Mouse (Mus musculus) layer of hippocampus, adult 9-10 months (tissue): ENCODE data around the gene Osm.

Source experiments
- DNase-seq: peaks from one replicate; pipeline ENCODE4 v3.0.0; 2022; ENCODE audit warnings: low spot score

Osm gene

GRCm38 (mm10) chr11:4235665-4236545 lies at the start of gene Osm:
Gene Osm, plus strand, starts transcription at chr11:4236420.
- no peak for DNase-seq

GRCm38 (mm10) chr11:4186486-4187317 lies 49.5 kb upstream of the Osm start, which contains the start of gene Tbc1d10a:
Gene Tbc1d10a, plus strand, starts transcription at chr11:4186789.
- peak; percentile 90 for DNase-seq

DNA sequence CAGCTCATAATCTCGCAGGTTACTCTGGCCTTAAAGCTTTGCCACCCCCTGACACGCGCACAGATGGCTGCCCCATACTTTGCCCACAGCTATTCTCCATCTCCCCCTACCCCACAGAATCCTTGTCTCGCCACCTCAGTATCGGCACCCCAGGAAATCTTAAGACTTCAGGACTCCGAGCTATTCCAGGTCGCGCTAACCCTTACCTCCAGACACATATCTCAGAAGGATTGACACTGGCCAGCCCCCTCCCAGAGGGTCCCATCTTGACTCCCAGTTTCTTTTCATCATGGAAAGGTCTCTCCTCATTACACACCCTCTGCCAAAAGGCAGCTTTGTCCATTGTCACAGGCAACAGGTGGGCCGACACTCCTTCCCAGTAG lies 48.9 kb upstream of the Osm start:
- DNase-seq, result no peak

- DNase-seq, result no peak
These were observed 47.0 kb upstream of the Osm start for GRCm38 (mm10) chr11:4189182-4189581.

GRCm38 (mm10) chr11:4190677-4191076 lies 45.5 kb upstream of the Osm start:
- no peak for DNase-seq

GRCm38 (mm10) chr11:4192757-4193156 lies 43.5 kb upstream of the Osm start:
- DNase-seq, result no peak

DNA sequence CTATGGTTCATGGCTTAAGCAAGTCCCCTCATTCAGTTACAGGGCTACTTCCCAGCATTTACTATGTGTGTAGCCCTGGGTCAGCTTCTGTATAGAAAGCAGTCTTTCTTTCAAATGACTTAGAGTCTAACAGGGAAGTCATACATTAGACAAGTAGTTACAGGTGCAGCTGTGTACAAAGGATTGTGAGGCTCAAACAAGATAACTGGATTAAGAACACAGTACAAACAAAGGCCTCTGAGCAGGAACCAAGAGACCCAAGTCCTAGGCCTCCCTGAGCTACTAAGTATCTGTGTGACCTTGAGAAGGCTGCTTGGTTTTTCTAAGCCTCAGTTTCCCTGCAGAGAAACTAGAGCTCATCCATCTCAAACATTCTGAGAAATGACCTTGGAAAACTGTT lies 42.8 kb upstream of the Osm start:
- DNase-seq, result no peak

DNA sequence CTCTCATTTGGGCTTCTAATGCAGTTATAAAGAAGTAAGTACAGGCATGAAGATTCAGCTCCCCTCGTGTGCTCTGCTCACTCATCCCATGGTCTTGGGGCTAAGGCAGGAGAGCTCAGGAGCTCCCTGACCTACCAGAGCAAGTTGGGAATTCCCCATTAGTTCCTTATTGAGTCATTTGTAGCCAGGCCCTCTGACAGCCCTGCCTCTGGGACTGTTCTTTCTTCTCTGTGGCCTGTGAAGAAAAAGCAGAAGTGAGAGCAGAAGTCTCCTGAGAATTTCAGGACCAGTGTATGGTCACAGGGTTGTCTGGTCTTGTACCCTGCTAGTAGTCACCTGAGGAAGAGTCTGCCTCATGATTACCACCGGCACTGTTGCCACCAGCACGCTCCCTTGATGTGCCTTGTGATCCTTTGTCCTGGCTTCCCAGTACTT lies 40.6 kb upstream of the Osm start:
- no peak for DNase-seq

GRCm38 (mm10) chr11:4196636-4197035 lies 39.6 kb upstream of the Osm start:
- no peak for DNase-seq

DNA sequence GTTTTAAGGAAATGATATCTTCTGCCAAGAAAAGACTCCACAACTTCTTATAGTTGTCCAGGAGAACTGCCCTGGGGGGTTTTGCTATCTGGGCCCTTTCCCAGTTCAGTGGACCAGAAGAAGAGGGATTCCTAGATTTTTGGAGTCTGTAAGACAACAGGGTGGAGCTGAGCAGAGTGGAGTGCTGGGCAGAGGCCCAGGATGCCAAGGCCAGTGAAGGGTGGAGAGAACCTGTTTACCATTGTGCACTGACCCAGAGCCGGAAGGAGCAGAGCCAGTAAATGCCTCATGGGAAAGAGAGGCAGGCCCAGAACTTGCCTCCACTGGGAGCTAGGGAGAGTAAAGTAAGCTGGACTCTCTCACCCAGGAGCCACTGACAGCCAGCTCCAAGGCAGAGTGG lies 38.5 kb upstream of the Osm start:
- no peak for DNase-seq

- no peak for DNase-seq
These were observed 34.1 kb upstream of the Osm start for GRCm38 (mm10) chr11:4201981-4202700.

GRCm38 (mm10) chr11:4202995-4203704 lies 33.1 kb upstream of the Osm start:
- no peak for DNase-seq

GRCm38 (mm10) chr11:4203705-4204074 lies 32.5 kb upstream of the Osm start:
- DNase-seq, result no peak

GRCm38 (mm10) chr11:4205097-4205655 lies 31.0 kb upstream of the Osm start:
- DNase-seq, result no peak

GRCm38 (mm10) chr11:4205951-4206350 lies 30.3 kb upstream of the Osm start:
- DNase-seq, result no peak

- DNase-seq, result no peak
These were observed 29.7 kb upstream of the Osm start for GRCm38 (mm10) chr11:4206563-4206962.

DNA sequence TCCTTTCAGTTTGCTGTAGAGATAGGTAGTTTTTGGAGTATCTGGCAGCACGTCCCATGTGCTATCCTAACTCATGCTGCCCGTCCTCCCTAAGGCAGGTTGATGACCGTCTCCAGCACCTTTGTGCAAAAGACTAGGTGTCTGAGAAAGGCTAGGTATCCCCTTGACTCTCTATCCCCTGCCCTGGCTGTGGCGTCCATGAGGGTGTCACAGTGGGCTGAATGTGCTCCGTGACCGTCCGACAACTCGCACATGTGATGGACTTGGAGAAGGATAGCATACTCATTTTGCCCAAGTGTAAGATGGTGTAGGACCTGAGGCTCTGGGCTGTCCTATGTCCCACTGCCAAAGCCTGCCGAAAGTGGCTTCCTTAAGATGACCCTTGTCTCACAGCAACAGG lies 28.6 kb upstream of the Osm start:
- no peak for DNase-seq

DNA sequence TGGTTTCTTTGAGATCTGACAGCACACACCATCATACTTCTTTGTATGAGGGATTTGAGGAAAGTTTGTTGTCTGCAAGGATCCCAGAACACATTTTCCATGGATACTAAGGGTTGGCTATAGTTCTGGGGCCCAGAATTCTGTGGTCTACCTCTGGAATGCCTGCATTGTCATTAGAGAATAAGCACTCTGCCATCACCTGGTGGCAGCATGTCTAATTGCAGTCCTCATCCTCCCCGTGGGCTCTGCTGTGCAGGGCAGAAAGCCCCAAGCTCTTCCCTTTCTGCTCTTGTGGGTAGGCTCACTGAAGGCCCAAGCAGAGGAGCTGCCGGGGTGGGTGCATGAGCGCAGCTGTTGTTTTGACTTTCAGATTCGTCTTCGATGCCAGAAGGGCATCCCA lies 26.7 kb upstream of the Osm start:
- no peak for DNase-seq

- no peak for DNase-seq
These were observed 25.4 kb upstream of the Osm start for GRCm38 (mm10) chr11:4210786-4211185.

DNA sequence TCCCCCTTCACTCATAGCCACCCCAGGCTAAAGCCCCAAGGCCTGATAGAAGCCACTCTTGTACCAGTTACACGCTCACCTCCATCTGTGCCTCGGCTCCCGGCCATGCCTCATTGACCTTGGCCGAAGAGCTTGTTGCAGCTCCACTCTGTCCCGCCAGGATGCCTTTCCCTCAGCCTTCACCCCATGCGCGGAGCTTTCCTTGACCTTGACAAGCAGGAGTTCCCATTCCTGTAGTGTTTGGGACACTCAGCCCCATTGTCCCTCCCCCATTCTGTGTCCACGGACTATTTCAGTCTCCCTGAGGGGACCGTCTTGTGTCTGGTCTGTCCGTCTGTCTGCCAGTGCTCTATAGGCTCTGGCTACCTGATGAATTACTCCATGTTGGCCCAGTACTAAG lies 23.1 kb upstream of the Osm start:
- DNase-seq, result no peak

- DNase-seq, result no peak
These were observed 21.6 kb upstream of the Osm start for GRCm38 (mm10) chr11:4214572-4214971.

GRCm38 (mm10) chr11:4215061-4215460 lies 21.2 kb upstream of the Osm start:
- no peak for DNase-seq
